Mouse (Mus musculus): ENCODE measurements around the gene Dio1.

DNA sequence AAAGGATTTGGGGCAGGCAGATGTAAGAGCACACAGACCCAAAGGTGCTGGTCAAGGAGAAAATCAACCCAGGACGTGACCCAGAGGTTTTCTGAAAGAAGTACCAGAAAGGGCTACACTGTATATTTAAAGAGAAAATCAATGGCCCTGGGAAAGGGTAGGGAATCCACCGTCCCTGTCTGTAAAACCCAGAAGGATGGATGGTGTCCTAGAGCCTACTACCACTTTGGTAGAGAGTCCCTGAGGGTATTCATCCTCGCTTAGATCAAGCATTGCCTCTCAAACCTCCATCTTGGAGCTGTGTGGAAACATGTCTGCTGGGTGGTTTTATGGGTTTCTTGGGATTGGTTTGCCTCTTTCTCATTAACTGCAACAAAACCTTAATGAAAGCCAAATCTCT lies 52.6 kb downstream of the Dio1 start:
- TF ChIP-seq JUND (IDR thresholded peaks at IDR 0.05; ENCODE audit: low read depth, low read length) (no peak), TBP (IDR thresholded peaks at IDR 0.05; ENCODE audit: low read depth, low read length) (no peak), SIN3A (IDR thresholded peaks at IDR 0.05; ENCODE audit: low read length) (no peak; the same call in 1 of the 2 replicates), MAX (IDR thresholded peaks at IDR 0.05; ENCODE audit: low read length) (no peak), CTCF (IDR thresholded peaks at IDR 0.05 in 2 of 3, conservative IDR thresholded peaks at IDR 0.05 in 1 of 3; ENCODE audit: control insufficient read depth in 1 of 3, insufficient read depth in 1 of 3, low read depth in 2 of 3, low read length in 3 of 3, poor library complexity in 1 of 3, severe bottlenecking in 1 of 3) (no peak), TCF12 (IDR thresholded peaks at IDR 0.05; ENCODE audit: low read depth, low read length) (no peak), SMC3 (IDR thresholded peaks at IDR 0.05; ENCODE audit: low read depth, low read length) (no peak), MAFK (IDR thresholded peaks at IDR 0.05; ENCODE audit: borderline replicate concordance, low read depth, low read length) (no peak), UBTF (IDR thresholded peaks at IDR 0.05; ENCODE audit: borderline replicate concordance, insufficient read depth, low read depth, low read length) (no peak), POLR2A (IDR thresholded peaks at IDR 0.05; ENCODE audit: control insufficient read depth in 1 of 2, insufficient read depth in 1 of 2, low read depth in 1 of 2, low read length in 2 of 2, poor library complexity in 1 of 2) (no peak), MXI1 (IDR thresholded peaks at IDR 0.05; ENCODE audit: low read depth, low read length) (no peak), HCFC1 (IDR thresholded peaks at IDR 0.05; ENCODE audit: low read depth, low read length) (no peak)

Data from MEL (cell line).